Mouse (Mus musculus) G1E (cell line): Measurements from ENCODE around the gene Eif2ak3. TPM values are rescaled to one million over a fixed set of nuclear protein-coding genes. Genes with fewer than 3 reads are reported as not detected.

ENCODE experiments used
- ATAC-seq: 2 replicates; pipeline ENCODE4 v1.8.0; 2016; ENCODE audit warnings: mild to moderate bottlenecking; ENCODE audit not compliant: insufficient number of reproducible peaks, poor library complexity, low FRiP score, severe bottlenecking; ENCODE audit errors: extremely low read depth
- DNase-seq: peaks from one replicate; pipeline ENCODE4 v3.0.0; 2012; ENCODE audit warnings: low spot score
- H3K27me3 ChIP-seq: 2 replicates; pipeline ENCODE4 v1.6.1; 2012; ENCODE audit warnings: mild to moderate bottlenecking, low read length, inconsistent platforms; ENCODE audit not compliant: insufficient read depth
- H3K36me3 ChIP-seq: replicated peaks from 2 replicates; pipeline ENCODE3; 2012; ENCODE audit warnings: mild to moderate bottlenecking, inconsistent platforms
- H3K4me1 ChIP-seq: 2 replicates; pipeline ENCODE4 v1.6.1; 2012; ENCODE audit warnings: low read depth, low read length, inconsistent platforms, mixed read lengths; ENCODE audit not compliant: insufficient read depth
- H3K4me3 ChIP-seq: 2 replicates; pipeline ENCODE4 v1.5.1; 2012; ENCODE audit warnings: low read depth, mild to moderate bottlenecking, inconsistent platforms, low read length, moderate library complexity, mixed read lengths
- H3K9me3 ChIP-seq: replicated peaks from 2 replicates; pipeline ENCODE4 v1.6.1; 2012; ENCODE audit warnings: inconsistent platforms
- CTCF ChIP-seq: IDR thresholded peaks from 2 replicates; pipeline ENCODE4 v1.5.1; 2012; ENCODE audit warnings: low read depth, low read length, inconsistent platforms, mixed read lengths
- GATA1 ChIP-seq: IDR thresholded peaks from 2 replicates; pipeline ENCODE4 v1.6.1; 2012; ENCODE audit warnings: borderline replicate concordance, low read length, inconsistent platforms, mixed read lengths
- GATA2 ChIP-seq: IDR thresholded peaks from 2 replicates; pipeline ENCODE4 v1.6.1; 2012; ENCODE audit warnings: low read depth, low read length, inconsistent platforms, borderline replicate concordance
- POLR2AphosphoS5 ChIP-seq: IDR thresholded peaks from 2 replicates; pipeline ENCODE4 v1.6.1; 2012; ENCODE audit warnings: low read depth, low read length, inconsistent platforms; ENCODE audit not compliant: insufficient replicate concordance
- TAL1 ChIP-seq: conservative IDR thresholded peaks from 2 replicates; pipeline ENCODE4 v1.6.1; 2012; ENCODE audit warnings: low read depth, low read length, inconsistent platforms, mixed read lengths
- polyA plus RNA-seq: library from polyadenylated mRNA; stranded (reverse); fragments of >175 nt; gene quantifications from 2 replicates; pipeline ENCODE4 v1.2.3, GENCODE M21; 2012
- total RNA-seq, 2 experiments: library from RNA; stranded (forward) in 1 of 2; stranded (reverse) in 1 of 2; fragments of 200-1000 nt in 1 of 2; fragments of >200 nt in 1 of 2; fragmentation: Nextera tagmentation in 1 of 2; gene quantifications; 2 replicates each; pipeline ENCODE4 v1.2.3; 2014 to 2017

Eif2ak3 gene
- total and polyA plus RNA-seq, 3 experiments: 1.9 to 15.4 (median 12.0) TPM

- peak; percentile 22 for DNase-seq
- Histone ChIP-seq H3K9me3 (no peaks in the 10 kb centered on the region), H3K36me3 (peaks cover 75% of the 10 kb centered on the region), H3K27me3 (no peaks in the 10 kb centered on the region), H3K4me3 (no peak overlapping the region), H3K4me1 (no peaks in the 10 kb centered on the region)
- TF ChIP-seq GATA1 (no peak), POLR2AphosphoS5 (no peak), CTCF (peak; percentile 90)
- ATAC-seq: peak; percentile 34; the same call in 1 of the 2 replicates
Measured at GRCm38 (mm10) chr6:70880714-70881304, 36.5 kb downstream of the Eif2ak3 start.

- no peak for ATAC-seq
- no peaks in the 10 kb centered on the region for H3K27me3 ChIP-seq
- no peaks in the 10 kb centered on the region for H3K4me1 ChIP-seq
- H3K4me3 ChIP-seq: no peak overlapping the region
- peaks cover 88% of the 10 kb centered on the region for H3K36me3 ChIP-seq
- H3K9me3 ChIP-seq: no peaks in the 10 kb centered on the region
- TF ChIP-seq TAL1: no peak
- no peak for TF ChIP-seq POLR2AphosphoS5
- no peak for TF ChIP-seq CTCF
- no peak for TF ChIP-seq GATA1
- no peak for TF ChIP-seq GATA2
- no peak for DNase-seq
Measured at GRCm38 (mm10) chr6:70887993-70888392, 43.7 kb downstream of the Eif2ak3 start.

- H3K4me3 ChIP-seq: no peak overlapping the region
- ATAC-seq (no peak), DNase-seq (no peak)
- no peaks in the 10 kb centered on the region for H3K4me1 ChIP-seq
- TF ChIP-seq TAL1 (no peak), POLR2AphosphoS5 (no peak), GATA1 (no peak), CTCF (no peak), GATA2 (no peak)
- H3K36me3 ChIP-seq: peaks cover 81% of the 10 kb centered on the region
- no peaks in the 10 kb centered on the region for H3K9me3 ChIP-seq
- no peaks in the 10 kb centered on the region for H3K27me3 ChIP-seq
Measured at GRCm38 (mm10) chr6:70898166-70898565, 53.9 kb downstream of the Eif2ak3 start.

GRCm38 (mm10) chr6:70899594-70900003 lies 55.3 kb downstream of the Eif2ak3 start:
- Histone ChIP-seq H3K27me3 (no peaks in the 10 kb centered on the region), H3K36me3 (peaks cover 78% of the 10 kb centered on the region), H3K4me1 (peaks cover 6% of the 10 kb centered on the region; the same call in 1 of the 2 replicates), H3K9me3 (no peaks in the 10 kb centered on the region), H3K4me3 (no peak overlapping the region)
- DNase-seq (no peak), ATAC-seq (no peak)
- TF ChIP-seq GATA1 (no peak), POLR2AphosphoS5 (no peak), TAL1 (no peak), CTCF (no peak), GATA2 (no peak)

- H3K27me3 ChIP-seq: no peaks in the 10 kb centered on the region
- no peak overlapping the region for H3K4me3 ChIP-seq
- ATAC-seq (no peak), DNase-seq (peak; percentile 8)
- H3K9me3 ChIP-seq: no peaks in the 10 kb centered on the region
- TF ChIP-seq POLR2AphosphoS5: no peak
- TF ChIP-seq TAL1: no peak
- TF ChIP-seq GATA2: no peak
- no peak for TF ChIP-seq GATA1
- no peak for TF ChIP-seq CTCF
- H3K4me1 ChIP-seq: peaks cover 6% of the 10 kb centered on the region; the same call in 1 of the 2 replicates
- peaks cover 60% of the 10 kb centered on the region for H3K36me3 ChIP-seq
Measured at GRCm38 (mm10) chr6:70903689-70904088, 59.4 kb downstream of the Eif2ak3 start.

GRCm38 (mm10) chr6:70909572-70909971 lies 65.3 kb downstream of the Eif2ak3 start:
- no peak for ATAC-seq

More at GRCm38 (mm10) chr6:70909572-70909971, 65.3 kb downstream of the Eif2ak3 start:
- TF ChIP-seq GATA2 (no peak), POLR2AphosphoS5 (no peak), CTCF (no peak), GATA1 (no peak), TAL1 (no peak)
- DNase-seq: no peak
- H3K36me3 ChIP-seq: peaks cover 19% of the 10 kb centered on the region
- H3K4me3 ChIP-seq: no peak overlapping the region
- no peaks in the 10 kb centered on the region for H3K9me3 ChIP-seq
- H3K4me1 ChIP-seq: no peaks in the 10 kb centered on the region
- peaks cover 12% of the 10 kb centered on the region for H3K27me3 ChIP-seq
